Mouse (Mus musculus) intestine, embryonic 16.5 days (tissue): ENCODE measurements around the gene Atp11a. TPM values are rescaled to one million over a fixed set of nuclear protein-coding genes. Genes with fewer than 3 reads are reported as not detected.
A peak's percentile ranks its signal among the peaks of the same experiment; 100 is the strongest.

ENCODE experiments used
- ATAC-seq: fragments of 200-750 bp; cut with Nextera tagmentation; 2 replicates; pipeline ENCODE4 v1.8.0; 2017; ENCODE audit warnings: moderate TSS enrichment, moderate library complexity
- H3K27ac ChIP-seq: fragments of 300-500 bp; sonication (generic); 2 replicates; pipeline ENCODE4 v1.5.1; 2014; ENCODE audit warnings: mild to moderate bottlenecking, low read length
- H3K27me3 ChIP-seq: fragments of 300-500 bp; sonication (generic); replicated peaks from 2 replicates; pipeline ENCODE4 v1.6.1; 2014; ENCODE audit warnings: low read length, control low read depth, mixed read lengths; ENCODE audit not compliant: control insufficient read depth, insufficient read depth
- H3K36me3 ChIP-seq: fragments of 300-500 bp; sonication (generic); 2 replicates; pipeline ENCODE4 v1.6.1; 2014; ENCODE audit warnings: low read length, control low read depth; ENCODE audit not compliant: control insufficient read depth, insufficient read depth
- H3K4me1 ChIP-seq: fragments of 300-500 bp; sonication (generic); 2 replicates; pipeline ENCODE4 v1.6.1; 2014; ENCODE audit warnings: low read length, control low read depth, mixed read lengths; ENCODE audit not compliant: control insufficient read depth, insufficient read depth
- H3K4me2 ChIP-seq: fragments of 300-500 bp; sonication (generic); 2 replicates; pipeline ENCODE4 v1.6.1; 2014; ENCODE audit warnings: low read depth, low read length, control low read depth
- H3K4me3 ChIP-seq: fragments of 300-500 bp; sonication (generic); 2 replicates; pipeline ENCODE4 v1.5.1; 2014; ENCODE audit warnings: mild to moderate bottlenecking, low read length
- H3K9ac ChIP-seq: fragments of 300-500 bp; sonication (generic); 2 replicates; pipeline ENCODE4 v1.6.1; 2014; ENCODE audit warnings: low read depth, low read length
- H3K9me3 ChIP-seq: fragments of 300-500 bp; sonication (generic); 2 replicates; pipeline ENCODE4 v1.6.1; 2016; ENCODE audit warnings: low read length, control low read depth; ENCODE audit not compliant: control insufficient read depth
- WGBS: fragments of 180-500 bp; shearing (Covaris S2); extraction: QIAGEN DNeasy Blood & Tissue Kit; methylation state at CpG from one replicate; pipeline ENCODE4 v1.1.7; 2014; 5-methylcytosine and 5-hydroxymethylcytosine counted together
- polyA plus RNA-seq: library from polyadenylated mRNA; unstranded; fragments of >200 nt; fragmentation: Nextera tagmentation; extraction: Ambion mirVana; gene quantifications from 2 replicates; pipeline ENCODE4 v1.2.1, GENCODE M21; 2015

Gene Atp11a
- polyA plus RNA-seq, 1 experiment from 2014 or later, result 9.0 TPM

DNA sequence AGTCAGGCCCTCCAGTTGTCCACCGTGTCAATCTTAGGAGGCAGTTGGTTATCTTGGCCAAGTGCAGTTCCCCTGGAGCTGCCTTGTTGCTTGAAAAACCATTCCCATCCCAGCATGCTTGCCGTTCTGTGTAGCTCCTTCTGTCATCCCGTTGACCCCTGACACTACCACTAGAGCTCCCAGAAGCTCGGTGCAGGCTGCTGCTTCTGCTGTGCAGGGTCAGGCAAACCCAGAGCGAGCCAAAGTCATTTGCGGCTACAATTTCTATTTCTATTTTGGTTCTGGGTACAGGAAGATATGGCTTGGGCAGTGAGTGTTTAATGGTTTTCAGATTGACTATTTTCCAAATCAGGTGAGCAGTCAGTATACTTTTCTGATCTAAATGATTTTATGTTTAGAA is 43.0 kb downstream of the Atp11a start:
- Histone ChIP-seq H3K36me3 (no peaks in the 10 kb centered on the region), H3K4me2 (no peak overlapping the region), H3K27ac (no peak overlapping the region), H3K9me3 (no peaks in the 10 kb centered on the region), H3K27me3 (no peaks in the 10 kb centered on the region), H3K9ac (no peak overlapping the region; the same call in 1 of the 2 replicates), H3K4me1 (peaks cover 41% of the 10 kb centered on the region), H3K4me3 (no peak overlapping the region)
- 65% methylated on average over 6 of the region's 6 CpGs for WGBS
- no peak for ATAC-seq

GRCm38 (mm10) chr8:12800246-12800645 is 43.4 kb downstream of the Atp11a start:
- Histone ChIP-seq H3K36me3 (no peaks in the 10 kb centered on the region), H3K4me2 (no peak overlapping the region), H3K4me1 (peaks cover 44% of the 10 kb centered on the region), H3K27me3 (no peaks in the 10 kb centered on the region), H3K27ac (no peak overlapping the region), H3K9ac (no peak overlapping the region), H3K9me3 (no peaks in the 10 kb centered on the region), H3K4me3 (no peak overlapping the region)
- ATAC-seq, result no peak
- 59% methylated on average over 2 of the region's 2 CpGs for WGBS

GRCm38 (mm10) chr8:12801586-12801985 is 44.8 kb downstream of the Atp11a start:
- Histone ChIP-seq H3K4me1 (peaks cover 54% of the 10 kb centered on the region), H3K27me3 (no peaks in the 10 kb centered on the region), H3K36me3 (no peaks in the 10 kb centered on the region), H3K4me3 (no peak overlapping the region), H3K9me3 (no peaks in the 10 kb centered on the region), H3K9ac (no peak overlapping the region), H3K27ac (peak overlapping the region; percentile 24; the same call in 1 of the 2 replicates), H3K4me2 (no peak overlapping the region)
- 60% methylated on average over 10 of the region's 10 CpGs for WGBS
- ATAC-seq, result no peak

DNA sequence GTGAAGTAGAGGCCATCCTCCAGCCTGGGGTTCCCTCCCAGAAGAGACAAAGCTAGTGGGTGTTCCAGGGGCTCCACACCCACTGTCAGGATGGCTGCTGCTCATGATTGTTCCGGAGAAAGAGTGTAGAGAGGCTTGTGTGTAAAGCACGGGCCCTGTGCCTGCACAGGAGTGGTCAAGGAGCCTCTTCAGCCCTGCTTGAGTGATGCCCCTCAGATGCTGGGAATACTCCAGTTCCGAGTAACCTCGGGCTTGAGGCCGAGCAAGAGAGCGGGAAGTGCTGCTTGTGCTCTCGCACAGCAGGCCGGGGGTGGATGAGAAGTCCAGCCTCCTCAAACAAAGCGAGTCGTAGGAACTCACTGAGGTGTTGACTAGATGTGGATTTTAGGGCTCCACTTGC is 46.3 kb downstream of the Atp11a start:
- H3K36me3 ChIP-seq, result no peaks in the 10 kb centered on the region
- no peaks in the 10 kb centered on the region for H3K9me3 ChIP-seq
- H3K4me3 ChIP-seq, result no peak overlapping the region
- H3K4me1 ChIP-seq, result peaks cover 56% of the 10 kb centered on the region
- H3K4me2 ChIP-seq, result no peak overlapping the region
- no peak overlapping the region for H3K9ac ChIP-seq
- H3K27ac ChIP-seq, result no peak overlapping the region
- no peak for ATAC-seq
- WGBS, result 80% methylated on average over 10 of the region's 10 CpGs
- H3K27me3 ChIP-seq, result no peaks in the 10 kb centered on the region

DNA sequence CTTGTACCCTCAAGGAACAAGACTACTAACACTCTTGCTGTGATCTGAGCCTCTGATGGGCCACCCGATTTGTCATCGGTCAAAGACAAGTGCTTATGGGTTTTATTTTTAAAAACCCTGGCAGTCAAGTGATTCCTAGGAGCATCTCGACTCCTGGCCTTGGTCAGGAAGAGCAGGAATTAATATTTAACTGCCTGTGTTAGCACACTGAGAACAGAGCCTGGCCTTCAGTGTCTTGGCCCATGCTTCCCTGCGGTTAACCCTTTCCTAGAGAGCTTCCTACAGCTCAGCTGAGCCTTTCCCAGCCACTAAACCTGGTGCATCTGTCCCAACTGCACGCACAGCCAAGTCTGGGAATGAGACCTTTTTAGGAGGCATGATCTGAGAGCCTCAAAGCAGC is 48.1 kb downstream of the Atp11a start:
- H3K27me3 ChIP-seq, result no peaks in the 10 kb centered on the region
- no peaks in the 10 kb centered on the region for H3K36me3 ChIP-seq
- no peak overlapping the region for H3K4me3 ChIP-seq
- peaks cover 52% of the 10 kb centered on the region for H3K4me1 ChIP-seq
- ATAC-seq, result peak; percentile 52
- peak overlapping the region; percentile 2; the same call in 1 of the 2 replicates for H3K4me2 ChIP-seq
- H3K9ac ChIP-seq, result peak overlapping the region; percentile 48
- WGBS, result 48% methylated on average over 5 of the region's 5 CpGs
- H3K9me3 ChIP-seq, result no peaks in the 10 kb centered on the region
- H3K27ac ChIP-seq, result peak overlapping the region; percentile 84

GRCm38 (mm10) chr8:12805569-12805968 is 48.8 kb downstream of the Atp11a start:
- peak overlapping the region; percentile 84 for H3K27ac ChIP-seq
- 0 out of 2 replicates have a peak overlapping the region, but pooled peaks have one; percentile 2 for H3K4me2 ChIP-seq
- peak; percentile 18 for ATAC-seq
- H3K27me3 ChIP-seq, result no peaks in the 10 kb centered on the region
- no peaks in the 10 kb centered on the region for H3K9me3 ChIP-seq
- H3K9ac ChIP-seq, result peak overlapping the region; percentile 48; the same call in 1 of the 2 replicates
- WGBS, result 49% methylated on average over 4 of the region's 4 CpGs
- H3K36me3 ChIP-seq, result no peaks in the 10 kb centered on the region
- peaks cover 47% of the 10 kb centered on the region for H3K4me1 ChIP-seq
- H3K4me3 ChIP-seq, result no peak overlapping the region

- Histone ChIP-seq H3K9me3 (no peaks in the 10 kb centered on the region), H3K27ac (no peak overlapping the region), H3K36me3 (no peaks in the 10 kb centered on the region; the same call in 1 of the 2 replicates), H3K4me2 (no peak overlapping the region), H3K4me1 (peaks cover 27% of the 10 kb centered on the region), H3K9ac (no peak overlapping the region), H3K27me3 (no peaks in the 10 kb centered on the region), H3K4me3 (no peak overlapping the region)
- 46% methylated on average over 2 of the region's 2 CpGs for WGBS
- ATAC-seq, result peak; percentile 34; the same call in 1 of the 2 replicates
Measured at GRCm38 (mm10) chr8:12808018-12808417, 51.2 kb downstream of the Atp11a start.

- Histone ChIP-seq H3K9me3 (no peaks in the 10 kb centered on the region), H3K9ac (no peak overlapping the region), H3K27me3 (no peaks in the 10 kb centered on the region), H3K4me3 (no peak overlapping the region), H3K4me2 (no peak overlapping the region), H3K4me1 (peaks cover 23% of the 10 kb centered on the region), H3K27ac (no peak overlapping the region), H3K36me3 (no peaks in the 10 kb centered on the region; the same call in 1 of the 2 replicates)
- WGBS, result 98% methylated on average over 2 of the region's 2 CpGs
- ATAC-seq, result no peak
Measured at GRCm38 (mm10) chr8:12809516-12809915, 52.7 kb downstream of the Atp11a start.

- no peak overlapping the region for H3K4me2 ChIP-seq
- ATAC-seq, result no peak
- WGBS, result 45% methylated on average over 6 of the region's 6 CpGs
Measured at GRCm38 (mm10) chr8:12811231-12811630, 54.4 kb downstream of the Atp11a start.

DNA sequence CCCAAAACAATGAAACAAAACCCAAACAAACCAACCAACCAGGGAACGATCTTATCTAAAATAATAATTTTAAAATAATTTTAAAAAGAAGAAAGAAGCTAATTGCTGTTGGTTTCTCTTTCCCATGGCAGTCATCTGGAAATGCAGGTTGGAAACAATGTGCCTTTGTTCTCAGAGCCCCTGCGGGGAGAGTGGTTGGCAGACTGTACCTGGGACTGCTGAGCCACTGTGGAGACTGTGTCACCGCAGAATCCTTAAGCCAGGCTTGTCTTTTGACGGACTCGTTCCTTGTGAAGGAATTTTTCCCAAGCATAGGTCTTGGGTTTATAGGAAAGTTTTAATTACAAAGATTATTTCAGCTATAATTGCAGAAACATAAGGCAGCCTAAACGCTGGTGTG is 59.6 kb downstream of the Atp11a start:
- no peaks in the 10 kb centered on the region for H3K9me3 ChIP-seq
- WGBS, result 81% methylated on average over 6 of the region's 6 CpGs
- H3K4me3 ChIP-seq, result no peak overlapping the region
- no peak for ATAC-seq
- no peak overlapping the region for H3K9ac ChIP-seq
- H3K4me1 ChIP-seq, result no peaks in the 10 kb centered on the region
- no peak overlapping the region for H3K4me2 ChIP-seq
- H3K27me3 ChIP-seq, result no peaks in the 10 kb centered on the region
- no peak overlapping the region for H3K27ac ChIP-seq
- peaks cover 3% of the 10 kb centered on the region; the same call in 1 of the 2 replicates for H3K36me3 ChIP-seq

More at GRCm38 (mm10) chr8:12811231-12811630, 54.4 kb downstream of the Atp11a start:
- Histone ChIP-seq H3K27ac (no peak overlapping the region), H3K27me3 (no peaks in the 10 kb centered on the region), H3K36me3 (no peaks in the 10 kb centered on the region; the same call in 1 of the 2 replicates), H3K9me3 (no peaks in the 10 kb centered on the region), H3K4me3 (no peak overlapping the region), H3K9ac (no peak overlapping the region), H3K4me1 (peaks cover 10% of the 10 kb centered on the region)
